Mouse (Mus musculus) thymus, adult 2 months (tissue): ENCODE measurements around the gene Foxa3. TPM values are rescaled to one million over a fixed set of nuclear protein-coding genes. Genes with fewer than 3 reads are reported as not detected.

ENCODE experiments used
- DNase-seq: peaks from one replicate; pipeline ENCODE4 v3.0.0; 2021
- H3K27ac ChIP-seq: fragments of 200-500 bp; 2 replicates; pipeline ENCODE4 v1.5.1; 2012; ENCODE audit warnings: low read length, control low read depth; ENCODE audit not compliant: control insufficient read depth, insufficient read depth
- H3K27me3 ChIP-seq: fragments of 200-500 bp; 2 replicates; pipeline ENCODE4 v1.6.1; 2012; ENCODE audit warnings: mild to moderate bottlenecking, low read length, moderate library complexity, mixed read lengths; ENCODE audit not compliant: control insufficient read depth, insufficient read depth
- H3K36me3 ChIP-seq: fragments of 200-500 bp; 2 replicates; pipeline ENCODE4 v1.6.1; 2012; ENCODE audit warnings: mild to moderate bottlenecking, low read length, moderate library complexity; ENCODE audit not compliant: control insufficient read depth, insufficient read depth
- H3K4me1 ChIP-seq: fragments of 200-500 bp; replicated peaks from 2 replicates; pipeline ENCODE4 v1.6.1; 2012; ENCODE audit warnings: low read length; ENCODE audit not compliant: control insufficient read depth, insufficient read depth
- H3K4me3 ChIP-seq: fragments of 200-500 bp; 2 replicates; pipeline ENCODE4 v1.5.1; 2012; ENCODE audit warnings: mild to moderate bottlenecking, low read length, control low read depth, moderate library complexity; ENCODE audit not compliant: control insufficient read depth, insufficient read depth
- CTCF ChIP-seq: fragments of 200-500 bp; IDR thresholded peaks from 2 replicates; pipeline ENCODE4 v1.5.1; 2012; ENCODE audit warnings: mild to moderate bottlenecking, control low read depth, low read length, moderate library complexity, borderline replicate concordance; ENCODE audit not compliant: control insufficient read depth, poor library complexity, insufficient read depth; ENCODE audit errors: extremely low read depth
- POLR2A ChIP-seq: fragments of 200-500 bp; IDR thresholded peaks from 2 replicates; pipeline ENCODE4 v1.6.1; 2012; ENCODE audit warnings: mild to moderate bottlenecking, low read length, control low read depth, moderate library complexity; ENCODE audit not compliant: control insufficient read depth, poor library complexity, insufficient read depth; ENCODE audit errors: extremely low read depth
- WGBS: fragments of 180-500 bp; shearing (Covaris S2); methylation state at CpG from one replicate; pipeline ENCODE4 v1.1.7; 2018; 5-methylcytosine and 5-hydroxymethylcytosine counted together
- polyA plus RNA-seq: library from polyadenylated mRNA; depleted of rRNA; stranded (reverse); fragments of >200 nt; gene quantifications from 2 replicates; pipeline ENCODE4 v1.2.3, GENCODE M21; 2012

Gene Foxa3
- polyA plus RNA-seq, 1 experiment: 0.51 TPM

- H3K27me3 ChIP-seq: no peaks in the 10 kb centered on the region
- no peak for DNase-seq
- no peak overlapping the region for H3K27ac ChIP-seq
- WGBS: 71% methylated on average over 10 of the region's 10 CpGs
- no peak overlapping the region for H3K4me3 ChIP-seq
- H3K4me1 ChIP-seq: no peaks in the 10 kb centered on the region
- no peaks in the 10 kb centered on the region for H3K36me3 ChIP-seq
- no peak for TF ChIP-seq POLR2A
- TF ChIP-seq CTCF: no peak
Observed at GRCm38 (mm10) chr7:19057405-19057804, 34.1 kb upstream of the Foxa3 start.

GRCm38 (mm10) chr7:19055108-19055507, 31.8 kb upstream of the Foxa3 start:
- Histone ChIP-seq H3K27me3 (no peaks in the 10 kb centered on the region), H3K27ac (no peak overlapping the region), H3K4me1 (no peaks in the 10 kb centered on the region), H3K36me3 (peaks cover 5% of the 10 kb centered on the region), H3K4me3 (no peak overlapping the region)
- TF ChIP-seq CTCF: no peak
- no peak for TF ChIP-seq POLR2A
- 98% methylated on average over 8 of the region's 8 CpGs for WGBS
- no peak for DNase-seq

- Histone ChIP-seq H3K4me1 (no peaks in the 10 kb centered on the region), H3K27ac (no peak overlapping the region), H3K27me3 (no peaks in the 10 kb centered on the region), H3K36me3 (peaks cover 7% of the 10 kb centered on the region), H3K4me3 (no peak overlapping the region)
- DNase-seq: no peak
- WGBS: 92% methylated on average over 9 of the region's 9 CpGs
- TF ChIP-seq CTCF (no peak), POLR2A (no peak)
Observed at GRCm38 (mm10) chr7:19054777-19055076, 31.4 kb upstream of the Foxa3 start.

- no peak within 1 kb of the TSS for H3K4me3 ChIP-seq
- TF ChIP-seq CTCF: 0 out of 2 replicates have a peak, but pooled peaks have one; percentile 47
- TF ChIP-seq POLR2A: no peak
- DNase-seq: peak; percentile 41
- WGBS: 83% methylated on average over 33 of the region's 33 CpGs
- H3K4me1 ChIP-seq: no peaks in the 10 kb centered on the region
- no peaks in the 10 kb centered on the region for H3K27me3 ChIP-seq
- H3K27ac ChIP-seq: no peak within 1 kb of the TSS
- H3K36me3 ChIP-seq: peaks cover 12% of the 10 kb centered on the region
Observed at GRCm38 (mm10) chr7:19054047-19054776, 30.9 kb upstream of the Foxa3 start, which contains the start of gene Rsph6a. Gene Rsph6a (plus strand): TSS chr7:19054690.

- Histone ChIP-seq H3K36me3 (peaks cover 20% of the 10 kb centered on the region), H3K4me1 (no peaks in the 10 kb centered on the region), H3K4me3 (no peak overlapping the region), H3K27ac (no peak overlapping the region), H3K27me3 (no peaks in the 10 kb centered on the region)
- TF ChIP-seq CTCF (no peak), POLR2A (no peak)
- DNase-seq: no peak
- WGBS: 99% methylated on average over 7 of the region's 7 CpGs
Observed at GRCm38 (mm10) chr7:19053136-19053532, 29.8 kb upstream of the Foxa3 start.

- no peak overlapping the region for H3K27ac ChIP-seq
- no peak overlapping the region for H3K4me3 ChIP-seq
- peaks cover 23% of the 10 kb centered on the region for H3K36me3 ChIP-seq
- DNase-seq: no peak
- H3K27me3 ChIP-seq: no peaks in the 10 kb centered on the region
- TF ChIP-seq POLR2A: no peak
- no peak for TF ChIP-seq CTCF
- H3K4me1 ChIP-seq: no peaks in the 10 kb centered on the region
- 95% methylated on average over 15 of the region's 15 CpGs for WGBS
Observed at GRCm38 (mm10) chr7:19052345-19053135, 29.2 kb upstream of the Foxa3 start.

GRCm38 (mm10) chr7:19051161-19051560, 27.8 kb upstream of the Foxa3 start:
- 93% methylated on average over 4 of the region's 4 CpGs for WGBS
- peaks cover 36% of the 10 kb centered on the region for H3K36me3 ChIP-seq
- H3K4me1 ChIP-seq: no peaks in the 10 kb centered on the region
- no peak overlapping the region for H3K27ac ChIP-seq
- no peaks in the 10 kb centered on the region for H3K27me3 ChIP-seq
- DNase-seq: no peak
- TF ChIP-seq CTCF (no peak), POLR2A (no peak)
- H3K4me3 ChIP-seq: no peak overlapping the region
